Mouse (Mus musculus) spleen, postnatal 4 days (tissue): ENCODE results near the gene Xndc1.
"Not testable (repeated sequence)": the region's sequence is repeated elsewhere in the genome, so short reads cannot be mapped to it uniquely, and the experiment has no call there.

ENCODE experiments used
- DNase-seq, 2 experiments: peaks; one replicate each; pipeline ENCODE4 v3.0.0; 2022; ENCODE audit warnings: low spot score in 2 of 2

Xndc1 gene

GRCm38 (mm10) chr7:102065046-102065891 is at the start of gene Xndc1, which contains the start of the genes Rnf121 and Xntrpc:
Xndc1 (plus strand) TSS chr7:102065511.
Rnf121 (minus strand) TSS chr7:102065469.
Xntrpc (plus strand) TSS chr7:102065713.
- peak; percentile 88 to 94 for DNase-seq

- no peak for DNase-seq
These were observed 48.4 kb upstream of the Xndc1 start for GRCm38 (mm10) chr7:102016936-102017335.

GRCm38 (mm10) chr7:102017452-102017851 is 47.9 kb upstream of the Xndc1 start:
- DNase-seq = no peak

GRCm38 (mm10) chr7:102018034-102018433 is 47.3 kb upstream of the Xndc1 start:
- no peak for DNase-seq

- DNase-seq = no peak
These were observed 46.7 kb upstream of the Xndc1 start, which contains the start of gene Il18bp for GRCm38 (mm10) chr7:102018590-102018989. Il18bp (minus strand) TSS chr7:102018690.

GRCm38 (mm10) chr7:102019362-102019761 is 45.9 kb upstream of the Xndc1 start:
- DNase-seq = no peak

- not testable (repeated sequence) for DNase-seq
These were observed 44.4 kb upstream of the Xndc1 start for GRCm38 (mm10) chr7:102020934-102021333.

- DNase-seq = no peak
These were observed 41.5 kb upstream of the Xndc1 start for GRCm38 (mm10) chr7:102023821-102024220.

- DNase-seq = no peak
These were observed 39.9 kb upstream of the Xndc1 start for GRCm38 (mm10) chr7:102025187-102026119.

GRCm38 (mm10) chr7:102034904-102035303 is 30.4 kb upstream of the Xndc1 start:
- no peak for DNase-seq

- DNase-seq = no peak
These were observed 29.8 kb upstream of the Xndc1 start for GRCm38 (mm10) chr7:102035534-102035933.

GRCm38 (mm10) chr7:102037318-102037717 is 28.0 kb upstream of the Xndc1 start:
- DNase-seq = no peak

GRCm38 (mm10) chr7:102042314-102042713 is 23.0 kb upstream of the Xndc1 start:
- DNase-seq = no peak

- not testable (repeated sequence) for DNase-seq
These were observed 16.8 kb upstream of the Xndc1 start for GRCm38 (mm10) chr7:102048524-102048923.

GRCm38 (mm10) chr7:102061353-102061752 is 4.0 kb upstream of the Xndc1 start:
- DNase-seq = no peak

GRCm38 (mm10) chr7:102062203-102062602 is 3.1 kb upstream of the Xndc1 start:
- no peak for DNase-seq

- DNase-seq = no peak
These were observed 1.4 kb upstream of the Xndc1 start for GRCm38 (mm10) chr7:102063891-102064290.

GRCm38 (mm10) chr7:102064655-102065045 is 661 bp upstream of the Xndc1 start:
- DNase-seq = no peak

- no peak for DNase-seq
These were observed 1.1 kb downstream of the Xndc1 start for GRCm38 (mm10) chr7:102066363-102066762.

GRCm38 (mm10) chr7:102076714-102077296 is 11.5 kb downstream of the Xndc1 start:
- peak in 1 of 2 experiments; percentile 73 for DNase-seq

GRCm38 (mm10) chr7:102078517-102078916 is 13.2 kb downstream of the Xndc1 start:
- DNase-seq = peak in 1 of 2 experiments; percentile 60

GRCm38 (mm10) chr7:102080311-102080710 is 15.0 kb downstream of the Xndc1 start:
- no peak for DNase-seq
